Mouse (Mus musculus) embryo, embryonic 10.5 days (tissue): ENCODE data around the gene 4931429L15Rik.
"Not testable (repeated sequence)": the region's sequence is repeated elsewhere in the genome, so short reads cannot be mapped to it uniquely, and the experiment has no call there.

Experiments
- DNase-seq: peaks from one replicate; pipeline ENCODE4 v3.0.0-alpha.2; 2015; ENCODE audit warnings: low spot score

Gene 4931429L15Rik

DNA sequence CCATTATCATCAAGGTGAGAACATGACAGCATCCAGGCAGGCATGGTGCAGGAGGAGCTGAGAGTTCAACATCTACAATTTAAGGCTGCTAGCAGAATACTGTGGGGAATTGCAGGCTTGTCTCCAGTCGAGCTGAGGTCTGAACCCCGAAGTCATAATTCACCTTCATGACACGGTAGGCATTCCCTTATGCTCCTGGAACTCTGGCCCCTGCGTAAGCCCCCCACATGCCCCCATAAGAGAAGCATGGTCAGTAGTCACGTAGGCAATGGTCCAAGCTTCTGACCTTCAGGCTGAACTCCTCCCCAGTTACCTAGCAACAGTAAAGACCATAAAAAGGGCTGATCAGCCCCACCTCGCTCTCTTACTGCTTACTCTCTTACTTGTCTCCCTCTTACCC lies at the start of gene 4931429L15Rik:
Gene 4931429L15Rik (minus strand): TSS at position 101 of the 400 bp plus-strand sequence.
- not testable (repeated sequence) for DNase-seq

DNA sequence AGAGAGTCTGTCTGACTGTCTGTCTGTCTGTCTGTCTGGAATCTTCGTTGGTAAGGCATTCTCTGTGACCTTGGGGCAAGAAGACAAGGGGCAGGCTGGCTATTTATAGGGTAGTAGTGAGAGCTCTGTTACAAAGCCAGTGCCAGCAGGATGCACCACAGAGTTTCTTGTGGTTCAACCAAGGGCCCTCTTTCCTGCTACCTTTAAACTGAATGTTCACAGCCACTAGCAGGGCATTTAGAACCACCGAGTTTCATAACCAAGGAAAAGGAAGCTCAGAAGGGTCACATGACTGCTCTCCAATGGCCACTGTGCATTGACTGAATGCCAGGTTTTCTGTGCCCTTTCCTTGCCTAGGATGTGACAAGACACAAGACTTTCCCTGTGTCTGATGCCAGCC lies 42.7 kb upstream of the 4931429L15Rik start:
- no peak for DNase-seq

DNA sequence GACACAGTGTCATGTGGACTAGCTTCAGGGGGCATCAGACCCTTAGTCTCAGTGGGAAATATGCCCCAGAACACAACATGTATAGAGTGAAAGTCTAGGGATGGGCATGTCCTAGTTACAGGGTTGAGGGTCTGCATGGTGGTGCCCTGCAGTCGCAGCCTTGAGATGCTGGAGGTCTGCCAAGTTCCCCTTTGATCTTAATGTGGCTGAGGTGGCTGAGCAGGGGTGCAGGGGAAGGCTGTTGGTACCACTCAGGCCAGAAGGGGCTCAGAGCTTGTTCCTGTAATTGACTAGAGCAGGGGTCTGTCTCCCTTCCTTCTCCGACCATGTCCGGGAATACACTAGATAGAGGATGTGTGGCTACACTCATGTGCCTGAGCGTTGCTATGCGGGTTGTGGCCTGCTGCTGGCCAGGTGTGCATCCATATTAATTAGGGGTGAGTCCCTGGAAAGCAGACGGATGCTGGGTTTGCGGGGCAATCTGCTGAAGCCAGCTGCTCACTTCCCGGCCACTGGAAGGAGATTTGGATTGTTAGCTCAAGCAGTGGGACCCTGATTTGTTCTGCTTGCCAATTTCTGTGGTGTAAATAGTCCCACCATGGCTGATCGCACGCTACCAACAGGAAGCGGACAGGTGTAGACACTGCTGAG lies 41.8 kb upstream of the 4931429L15Rik start:
- DNase-seq: no peak

DNA sequence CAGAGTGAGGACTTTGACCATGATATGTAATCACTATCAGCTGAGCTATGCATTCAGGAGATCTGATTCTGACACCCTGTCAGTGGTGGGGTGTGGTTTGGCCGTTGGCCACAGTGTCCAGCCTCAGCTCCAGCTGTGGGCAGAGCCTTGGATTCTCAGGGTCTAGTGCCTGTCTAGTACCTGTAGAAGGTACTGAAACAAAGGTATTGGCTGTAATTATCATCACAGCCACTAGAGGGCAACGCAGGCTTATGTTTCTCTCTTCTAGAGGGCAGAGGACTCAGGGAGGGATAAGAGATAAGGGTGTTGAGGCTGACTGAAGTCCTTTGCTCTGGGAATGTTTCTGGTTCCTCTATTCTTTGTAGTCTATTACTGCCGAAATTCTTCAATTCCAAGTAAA lies 34.2 kb upstream of the 4931429L15Rik start:
- peak; percentile 90 for DNase-seq

DNA sequence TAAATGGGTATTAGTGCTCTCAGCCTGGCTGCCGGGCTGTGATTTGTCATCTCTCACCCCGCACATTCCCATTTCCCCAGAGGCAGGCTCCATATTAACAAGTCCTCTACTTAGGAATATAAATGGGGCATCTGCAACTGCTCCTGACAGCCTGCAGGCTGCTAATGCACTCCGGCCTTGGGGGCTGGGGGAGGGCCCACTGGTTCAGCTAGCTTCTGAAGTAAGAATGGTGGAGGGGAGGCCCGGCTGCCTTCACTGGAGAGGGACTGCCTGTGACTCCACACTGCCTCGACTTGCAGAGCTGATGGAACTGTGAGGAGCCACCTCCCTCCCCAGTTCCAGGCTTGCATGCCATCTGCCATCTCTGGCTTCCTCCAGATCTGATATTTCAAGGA lies 33.5 kb upstream of the 4931429L15Rik start:
- DNase-seq: peak; percentile 50

DNA sequence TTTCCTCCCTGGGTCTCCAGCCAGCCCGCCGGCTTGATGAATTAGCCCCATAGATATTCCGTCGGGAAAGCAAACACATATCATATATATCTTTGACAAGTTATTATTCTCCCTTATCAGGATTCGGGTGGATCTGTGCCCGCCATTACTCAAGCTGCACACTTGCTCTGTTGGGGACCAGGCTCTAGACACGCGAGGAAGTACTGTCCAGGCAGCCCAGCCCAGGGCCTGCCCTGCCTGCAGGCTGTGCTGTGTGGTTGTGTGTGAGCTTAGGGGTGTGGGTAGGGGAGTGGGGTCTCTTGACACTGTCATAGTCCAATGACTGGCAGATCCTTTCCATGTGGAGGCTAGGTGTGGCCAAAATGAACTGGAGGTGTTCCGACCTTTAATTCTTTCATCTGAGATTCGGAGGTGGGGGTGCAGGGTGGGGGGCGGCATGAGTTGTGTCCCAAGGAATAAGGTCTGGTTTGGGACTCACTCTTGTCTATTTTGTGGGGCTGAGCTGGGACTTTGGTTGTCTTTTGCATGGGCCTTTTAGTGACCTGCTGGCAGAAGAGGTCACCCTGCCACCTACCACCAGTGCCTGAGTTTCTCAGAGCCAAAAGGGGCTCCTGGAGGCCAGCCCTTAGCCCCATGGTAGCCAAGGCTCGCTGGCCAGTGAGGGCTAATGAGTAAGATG lies 33.0 kb upstream of the 4931429L15Rik start:
- no peak for DNase-seq

DNA sequence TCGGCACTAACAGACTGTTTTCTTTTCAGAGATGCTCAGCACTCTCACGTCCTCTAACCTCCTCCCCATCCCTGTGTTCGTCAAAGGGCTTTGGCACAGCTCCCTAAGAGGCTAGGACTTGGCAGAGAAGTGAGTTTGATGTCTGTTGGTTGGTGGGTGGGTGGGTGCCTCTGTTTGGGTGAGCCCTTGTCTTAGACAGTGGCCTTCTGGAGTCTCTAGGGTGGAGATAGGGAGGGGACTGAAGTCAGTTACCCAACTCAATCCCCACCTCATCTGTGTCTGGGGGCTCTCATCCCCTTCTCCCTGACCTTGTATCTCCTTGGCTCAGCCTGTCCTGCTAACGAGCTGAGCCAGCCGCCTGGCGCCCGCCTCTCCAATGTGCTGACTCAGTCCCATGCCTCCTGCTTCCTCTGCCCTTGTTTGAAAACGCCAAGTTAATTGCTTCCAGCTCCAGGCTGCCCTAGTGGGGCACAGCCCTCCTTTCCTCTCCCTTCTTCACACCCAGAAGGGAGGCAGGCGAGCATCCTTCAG lies 30.7 kb upstream of the 4931429L15Rik start:
- DNase-seq: peak; percentile 51

DNA sequence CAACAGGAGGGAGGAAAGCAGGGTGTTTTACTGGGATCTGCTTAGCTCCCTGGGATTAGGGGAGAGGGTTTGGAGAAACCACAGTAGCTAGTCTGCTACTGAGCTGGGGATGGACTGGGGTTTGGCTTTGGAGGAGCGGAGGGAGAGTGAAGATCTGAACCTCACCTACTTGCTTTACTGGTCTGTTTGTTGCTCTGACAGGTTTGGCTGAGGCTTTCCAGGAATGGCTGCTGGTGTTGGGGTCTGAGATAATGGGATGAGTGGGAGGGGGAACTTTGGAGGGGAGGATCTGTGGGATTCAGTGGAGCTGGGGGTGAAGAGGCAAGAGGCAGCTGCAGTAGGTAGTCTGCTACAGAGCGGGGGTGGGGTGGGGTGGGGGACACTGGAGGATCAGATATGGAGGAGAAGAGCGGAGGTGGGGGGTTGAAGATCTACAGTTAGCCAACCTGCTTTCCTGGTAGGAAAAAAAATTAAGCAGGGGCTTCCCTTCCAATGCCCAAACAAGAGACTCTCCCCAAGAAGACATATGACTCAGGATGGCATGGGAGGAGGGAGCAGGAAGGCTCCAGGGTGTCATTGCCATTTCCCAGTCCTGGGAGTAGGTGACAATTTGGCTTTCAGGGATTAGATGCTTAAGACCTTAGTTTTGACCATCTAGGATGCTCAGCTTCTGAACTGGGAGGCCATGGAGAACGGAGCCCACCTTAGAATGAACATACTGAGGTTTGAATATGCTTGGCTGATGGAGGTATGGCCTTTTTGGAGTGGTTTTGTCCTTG lies 26.3 kb upstream of the 4931429L15Rik start:
- DNase-seq: no peak

DNA sequence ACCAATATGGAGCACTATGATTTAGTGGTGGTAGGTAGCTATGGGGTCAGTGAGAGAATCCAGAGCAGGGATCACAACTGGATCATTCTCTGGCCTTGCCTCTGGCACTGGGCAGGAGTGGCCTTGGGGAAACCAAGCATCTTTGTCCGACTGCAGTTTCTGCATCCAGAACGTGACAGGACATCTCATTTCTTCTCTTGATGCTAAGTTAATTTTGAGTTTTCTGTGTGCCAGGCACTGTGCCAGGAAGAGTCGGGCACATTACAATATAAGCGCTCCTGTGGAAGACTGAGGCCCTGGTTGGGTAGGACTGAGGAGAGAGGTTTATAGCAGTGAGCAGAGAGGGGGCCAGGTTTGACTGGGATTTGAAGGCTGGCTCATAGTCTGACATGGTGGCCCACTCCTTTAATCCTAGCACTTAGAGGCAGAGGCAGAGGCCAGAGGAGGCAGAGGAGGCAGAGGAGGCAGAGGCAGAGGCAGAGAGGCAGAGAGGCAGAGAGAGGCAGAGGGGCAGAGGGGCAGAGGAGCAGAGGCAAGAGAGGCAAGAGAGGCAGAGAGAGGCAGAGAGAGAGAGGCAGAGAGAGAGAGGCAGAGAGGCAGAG lies 19.4 kb upstream of the 4931429L15Rik start:
- no peak for DNase-seq

DNA sequence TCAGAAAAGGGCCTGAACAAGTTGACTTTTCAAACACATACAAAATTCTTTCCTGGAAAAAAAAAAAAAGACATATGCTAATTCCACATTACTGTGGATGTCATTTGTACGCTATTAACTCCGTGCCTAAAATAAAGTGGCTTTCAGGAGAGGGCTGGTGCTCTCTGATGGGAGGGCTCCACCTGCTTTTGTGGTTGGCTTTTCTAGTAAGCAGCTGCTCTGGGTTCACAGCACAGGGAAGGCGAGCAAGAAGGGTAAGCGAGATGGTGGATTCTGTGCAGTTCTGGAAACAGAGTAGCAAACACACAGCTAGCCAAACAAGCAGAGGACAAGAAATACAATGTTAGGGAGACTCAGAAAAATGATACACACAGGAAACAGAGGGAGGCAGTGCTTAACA lies 18.6 kb upstream of the 4931429L15Rik start:
- no peak for DNase-seq

DNA sequence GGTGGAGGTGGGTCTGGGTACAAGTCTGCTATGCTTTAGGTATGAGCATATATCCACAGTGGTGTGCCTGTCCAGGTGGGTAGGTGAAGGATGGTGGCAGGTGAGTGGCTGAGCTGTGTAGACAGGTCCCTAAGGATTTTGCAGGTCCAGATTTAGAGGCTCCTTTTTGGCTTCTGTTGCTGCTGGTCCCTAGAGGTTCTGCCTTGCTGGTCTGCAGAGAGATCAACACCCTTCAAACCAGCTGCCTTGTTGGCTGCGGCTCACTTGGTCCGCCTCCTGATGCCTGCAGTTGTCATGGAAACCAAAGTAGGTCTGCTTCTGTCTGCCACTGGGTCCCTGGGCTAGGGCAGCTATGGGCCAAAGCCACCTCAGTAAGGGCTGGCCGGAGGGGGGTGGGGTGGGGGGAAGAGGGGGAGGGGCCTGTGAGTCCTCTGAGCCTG lies 18.1 kb upstream of the 4931429L15Rik start:
- peak; percentile 82 for DNase-seq

DNA sequence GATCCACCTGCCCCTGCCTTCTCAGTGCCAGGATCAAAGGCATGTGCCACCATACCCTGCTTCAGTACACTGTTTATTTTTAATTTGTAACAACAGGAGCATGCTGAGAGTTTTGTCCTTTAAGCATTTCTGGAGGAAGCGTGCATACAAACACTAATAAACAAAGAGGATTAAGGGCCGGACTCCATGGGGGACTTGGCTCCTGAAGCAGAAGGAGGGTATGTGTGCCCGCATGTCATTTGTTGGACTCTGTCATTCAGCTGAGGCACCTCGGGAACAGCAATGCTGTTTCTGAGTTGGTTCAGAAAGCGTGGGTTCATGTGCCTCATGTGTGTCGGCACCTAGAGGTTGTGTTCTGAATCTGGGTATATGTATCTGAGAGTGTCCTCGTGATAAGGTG lies 17.5 kb upstream of the 4931429L15Rik start:
- no peak for DNase-seq

DNA sequence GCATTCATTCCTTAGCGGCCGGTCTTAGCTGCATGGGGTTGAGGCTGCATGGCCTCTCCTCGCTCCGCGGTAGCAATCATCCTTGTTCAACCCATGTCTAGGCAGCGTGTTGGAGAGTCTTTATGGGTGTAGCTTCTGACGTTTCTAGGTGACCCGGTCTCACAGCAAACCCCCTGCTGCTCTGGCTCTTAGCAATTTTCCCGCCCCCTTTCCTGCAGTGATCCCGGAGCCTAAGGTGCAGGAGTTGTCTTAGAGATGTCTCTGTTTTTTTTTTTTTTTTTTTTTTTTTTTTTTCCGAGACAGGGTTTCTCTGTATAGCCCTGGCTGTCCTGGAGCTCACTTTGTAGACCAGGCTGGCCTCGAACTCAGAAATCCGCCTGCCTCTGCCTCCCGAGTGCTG lies 16.5 kb upstream of the 4931429L15Rik start:
- DNase-seq: not testable (repeated sequence)

DNA sequence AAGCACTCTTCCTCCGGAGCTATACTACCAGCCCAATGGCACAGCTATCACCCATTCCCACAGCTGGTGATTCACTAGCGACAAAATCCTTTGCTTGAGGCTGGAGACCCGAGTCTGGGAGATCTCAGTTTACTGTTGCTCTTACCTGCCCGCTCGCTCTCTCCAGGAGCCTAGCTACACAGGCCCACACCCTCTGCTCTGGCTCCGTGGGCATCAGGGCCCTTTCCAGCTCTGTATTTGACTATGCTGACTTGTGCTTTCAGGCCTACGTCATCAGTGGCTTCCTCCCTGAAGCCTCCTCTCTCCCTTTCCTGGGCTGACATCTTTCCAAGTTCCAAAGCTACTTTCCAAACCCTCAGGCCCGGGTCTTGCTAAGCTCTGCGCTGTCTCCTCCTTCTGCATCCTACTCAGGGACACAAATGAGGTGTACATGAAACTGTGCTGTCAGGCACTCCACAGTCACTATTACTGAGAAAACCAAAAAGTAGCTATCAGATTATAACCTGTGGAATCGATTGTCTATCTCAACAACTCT lies 15.7 kb upstream of the 4931429L15Rik start:
- no peak for DNase-seq

DNA sequence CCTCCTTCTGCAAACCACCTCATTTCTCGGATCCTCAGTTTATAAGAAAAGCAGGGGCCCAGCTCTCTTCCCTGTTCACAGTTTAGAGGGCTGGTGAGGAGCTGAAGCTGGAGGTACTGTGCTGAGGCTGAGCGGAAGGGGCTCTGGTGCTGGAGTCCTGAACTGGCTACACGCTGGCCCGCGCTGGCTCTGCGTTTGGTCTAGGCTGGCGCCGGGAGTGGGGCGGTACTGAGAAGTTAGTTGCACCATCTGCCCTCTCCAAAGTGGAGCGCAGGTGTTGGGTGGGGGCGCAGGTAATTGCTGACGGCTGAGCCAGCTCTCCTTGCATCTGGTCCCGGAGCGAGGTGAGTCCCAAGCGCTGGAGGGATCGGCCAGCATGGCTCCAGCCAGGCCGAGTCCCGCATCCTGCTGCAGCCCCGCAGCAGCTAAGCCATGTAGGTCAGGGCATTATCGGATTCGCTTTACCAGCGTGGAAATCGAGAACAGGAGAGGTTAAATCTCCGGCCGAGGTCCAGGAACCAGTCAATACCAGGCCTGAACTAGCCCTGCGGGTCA lies 14.8 kb upstream of the 4931429L15Rik start:
- no peak for DNase-seq

DNA sequence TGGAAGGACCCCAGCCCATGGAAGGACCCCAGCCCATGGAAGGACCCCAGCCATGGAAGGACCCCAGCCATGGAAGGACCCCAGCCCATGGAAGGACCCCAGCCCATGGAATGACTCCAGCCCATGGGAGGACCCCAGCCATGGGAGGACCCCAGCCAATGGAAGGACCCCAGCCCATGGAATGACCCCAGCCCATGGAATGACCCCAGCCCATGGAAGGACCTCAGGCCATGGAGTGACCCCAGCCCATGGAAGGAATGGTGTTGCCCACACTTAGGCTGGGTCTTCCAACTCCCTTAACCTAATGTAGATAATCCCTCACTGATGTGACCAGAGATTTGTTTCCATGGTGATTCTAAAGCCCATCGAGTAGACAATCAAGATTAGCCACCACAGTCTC lies 11.5 kb upstream of the 4931429L15Rik start:
- DNase-seq: no peak

DNA sequence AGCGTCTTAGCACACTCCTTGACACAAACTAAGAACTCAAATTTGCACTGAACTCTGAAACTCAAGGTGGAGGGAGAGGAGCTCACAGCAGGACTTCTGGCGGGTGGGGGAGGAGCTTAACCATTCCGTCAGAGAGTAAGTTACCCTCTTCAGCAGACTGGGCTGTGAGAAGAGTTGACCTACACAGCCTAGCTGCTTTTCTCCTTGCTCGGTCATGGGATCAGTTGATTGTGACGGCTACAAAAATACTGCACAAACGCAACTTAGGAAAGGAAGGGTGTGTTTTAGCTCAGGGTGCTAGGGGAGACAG lies 10.8 kb upstream of the 4931429L15Rik start:
- no peak for DNase-seq

DNA sequence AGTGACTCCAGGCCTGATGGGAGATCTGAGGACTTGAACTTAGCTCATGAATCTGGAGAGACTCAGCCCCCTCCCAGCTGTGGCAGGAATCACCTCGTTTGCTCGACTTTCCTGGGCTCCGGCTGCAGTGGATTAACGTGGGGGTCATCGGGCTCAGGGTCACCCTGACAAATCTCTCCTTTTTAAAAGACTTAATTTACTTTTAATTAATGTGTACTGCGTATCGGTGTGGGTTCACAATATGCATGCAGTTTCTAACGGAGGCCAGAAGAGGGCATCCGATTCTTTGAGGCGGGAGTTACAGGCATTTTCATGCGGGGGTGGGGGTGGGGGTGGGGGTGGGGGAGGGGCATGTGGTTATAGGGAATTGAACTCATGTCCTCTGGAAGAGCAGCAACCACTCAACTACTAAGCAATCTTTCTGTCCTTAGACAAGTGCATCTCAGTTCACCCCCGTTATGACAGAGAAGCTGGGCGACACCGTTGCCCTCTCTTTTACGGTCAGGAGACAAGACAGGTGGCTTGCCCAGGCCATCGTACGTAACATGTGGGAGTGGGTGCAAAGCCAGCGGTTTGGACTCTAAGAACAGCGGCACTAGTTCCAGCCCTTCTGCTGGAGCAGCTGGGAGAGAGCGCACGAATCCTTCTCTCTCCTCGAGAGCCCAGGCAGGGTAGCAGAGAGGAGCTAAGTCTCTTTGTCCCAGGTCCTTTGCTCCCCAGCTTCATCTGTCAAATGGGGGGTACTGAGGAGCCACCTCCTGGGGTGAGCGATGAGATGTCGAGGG lies 10.2 kb upstream of the 4931429L15Rik start:
- DNase-seq: peak; percentile 66

DNA sequence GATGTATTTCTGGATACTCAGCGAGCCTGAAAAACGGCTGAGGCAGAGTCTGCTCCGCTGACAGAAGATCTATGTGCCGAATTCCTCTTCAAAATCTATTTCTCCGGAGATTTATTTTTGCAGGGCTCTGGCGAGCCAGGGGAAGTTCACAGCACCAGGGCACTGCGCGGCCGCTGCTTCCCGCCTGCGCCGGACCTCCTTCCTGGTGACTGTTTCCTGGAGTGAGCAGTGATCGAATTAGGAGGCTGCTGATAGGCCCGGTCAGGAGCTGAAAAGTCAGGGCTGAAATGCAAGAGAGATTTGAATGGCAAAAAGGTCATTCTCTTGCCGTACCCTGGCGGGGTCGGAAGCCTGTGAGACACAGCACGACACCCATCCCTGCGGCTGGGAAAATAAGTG lies 9.5 kb upstream of the 4931429L15Rik start:
- peak; percentile 78 for DNase-seq

DNA sequence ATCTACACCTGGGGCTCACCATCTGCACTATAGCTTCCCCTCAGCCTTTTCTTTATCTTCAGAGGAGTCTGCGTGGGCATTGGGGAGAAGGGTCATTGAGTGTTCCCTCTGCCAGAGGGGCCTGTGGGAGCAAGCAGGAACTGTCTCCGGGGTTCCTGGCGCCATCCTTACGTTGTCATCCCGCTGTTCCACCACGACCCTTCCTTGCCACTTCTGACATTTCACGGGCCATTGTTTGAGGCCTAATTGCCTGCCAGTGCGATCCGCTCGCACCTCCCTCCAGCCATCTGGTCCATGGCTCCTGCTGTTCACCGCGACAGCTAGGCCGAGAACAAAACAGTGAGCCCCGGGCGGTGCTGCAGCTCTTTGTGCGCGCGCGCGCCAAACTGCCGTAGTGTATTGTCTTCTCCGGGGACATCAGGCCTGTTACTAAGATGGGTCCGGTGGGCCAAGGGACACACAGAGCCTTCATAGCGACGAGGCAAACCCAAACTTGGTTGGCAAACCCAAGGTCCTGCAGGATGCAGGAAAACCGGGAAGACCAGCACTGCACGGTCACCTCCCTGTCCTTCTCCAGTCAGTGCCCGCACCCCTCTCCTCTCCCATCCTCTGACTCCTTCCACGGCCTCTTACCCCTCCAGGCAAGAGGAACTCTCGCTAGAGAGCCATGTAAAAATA lies 8.9 kb upstream of the 4931429L15Rik start:
- peak; percentile 86 for DNase-seq
